Mouse (Mus musculus): ENCODE data around the gene Frmd8.

Frmd8 gene

DNA sequence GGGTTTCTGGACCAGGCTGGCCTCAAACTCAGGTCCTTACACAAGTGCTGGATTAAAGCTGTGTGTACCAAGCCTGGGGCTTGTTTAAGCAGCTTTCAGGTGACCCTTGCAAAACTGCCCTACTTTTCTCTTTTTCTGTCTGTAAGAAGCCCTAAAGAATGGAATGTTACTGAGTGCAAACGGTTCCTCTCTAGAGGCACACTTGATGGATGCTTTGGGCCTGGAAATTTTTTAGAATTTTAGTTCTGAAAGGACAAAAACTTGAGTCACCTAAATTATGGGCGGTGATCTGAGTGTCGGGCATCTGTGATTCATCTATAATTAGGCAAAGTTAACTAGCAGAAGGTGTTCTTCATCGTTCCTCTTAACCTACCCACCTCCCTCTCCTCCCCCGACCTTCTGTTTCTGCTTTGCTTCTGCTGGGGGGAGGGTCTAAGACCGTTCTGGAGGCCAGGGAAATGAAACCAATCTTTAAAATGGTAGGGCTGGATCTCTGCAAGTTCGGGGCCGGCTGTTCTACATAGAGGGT lies 70.6 kb downstream of the Frmd8 start:
- peak; percentile 94 for DNase-seq

DNA sequence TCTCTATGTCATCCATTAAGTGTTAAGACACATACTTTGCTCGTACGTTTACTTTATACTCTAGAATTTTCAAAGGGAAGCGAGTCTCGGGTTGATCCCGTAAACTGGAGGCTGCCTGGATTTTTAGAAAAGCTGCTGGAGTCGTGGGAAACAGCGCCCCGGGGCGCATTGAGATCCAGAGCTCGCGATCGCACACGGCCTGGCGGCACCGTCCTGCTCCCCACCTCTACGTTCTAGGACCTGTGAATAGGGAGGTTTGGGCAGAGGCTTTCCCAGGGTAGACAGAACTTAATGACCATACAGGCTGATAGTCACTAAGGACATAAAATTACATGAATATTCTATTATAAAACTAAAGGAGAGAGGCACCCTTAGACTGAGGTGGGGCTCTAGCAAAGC lies 71.2 kb downstream of the Frmd8 start:
- DNase-seq, result no peak

DNA sequence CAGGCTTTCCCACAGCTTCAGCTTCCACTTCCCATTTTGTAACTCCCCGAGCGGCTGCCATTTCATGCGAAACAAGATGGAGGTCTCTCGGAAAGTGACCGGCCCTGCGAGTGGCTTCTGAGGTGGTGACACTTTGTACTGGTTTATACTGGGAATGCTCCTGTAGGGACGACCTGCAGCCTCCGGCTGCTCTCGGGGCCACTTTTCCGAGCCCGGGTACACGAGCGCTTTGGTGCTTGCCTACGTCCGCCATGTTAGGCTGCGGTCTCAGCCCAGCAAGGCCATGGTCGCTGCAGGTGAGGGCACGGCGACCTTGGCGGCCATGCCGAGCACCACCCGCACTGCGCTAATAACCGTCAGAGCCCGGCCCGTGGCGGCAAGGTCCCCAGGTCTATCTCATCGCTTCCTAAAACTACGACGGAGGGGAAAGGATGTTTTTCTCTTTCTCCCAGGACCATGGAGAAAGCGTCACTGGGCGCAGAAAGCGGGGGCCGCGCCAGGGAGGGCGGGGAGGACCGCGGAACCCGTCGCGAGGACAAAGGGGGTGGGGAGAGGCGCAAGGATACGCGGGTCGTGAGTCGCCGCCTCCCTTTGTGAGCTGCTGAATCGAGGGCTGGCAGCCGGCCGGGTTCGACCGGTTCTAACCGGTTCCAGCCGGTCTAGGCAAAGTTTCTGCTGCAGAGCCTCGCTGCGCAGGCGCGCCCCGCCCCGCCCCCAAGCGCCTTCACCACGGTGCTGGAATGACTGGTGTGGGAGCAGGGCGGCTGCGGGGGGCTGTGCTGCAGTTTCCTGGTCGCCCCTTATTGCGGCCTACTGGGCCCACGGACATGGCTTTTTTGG lies 71.8 kb downstream of the Frmd8 start:
- peak; percentile 100 for DNase-seq

DNA sequence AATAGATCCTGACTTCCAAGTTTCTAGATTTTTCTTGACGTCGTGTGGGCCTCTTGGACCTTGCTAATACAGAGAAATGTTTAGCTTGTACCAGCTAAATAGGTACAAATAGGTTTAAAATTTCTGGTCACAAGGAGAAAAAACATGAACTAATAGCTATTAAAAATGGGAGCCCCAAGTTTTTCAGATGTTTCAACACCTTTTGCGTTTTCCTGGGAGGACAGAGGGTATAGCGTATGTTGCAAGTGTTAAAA lies 72.4 kb downstream of the Frmd8 start:
- no peak for DNase-seq

DNA sequence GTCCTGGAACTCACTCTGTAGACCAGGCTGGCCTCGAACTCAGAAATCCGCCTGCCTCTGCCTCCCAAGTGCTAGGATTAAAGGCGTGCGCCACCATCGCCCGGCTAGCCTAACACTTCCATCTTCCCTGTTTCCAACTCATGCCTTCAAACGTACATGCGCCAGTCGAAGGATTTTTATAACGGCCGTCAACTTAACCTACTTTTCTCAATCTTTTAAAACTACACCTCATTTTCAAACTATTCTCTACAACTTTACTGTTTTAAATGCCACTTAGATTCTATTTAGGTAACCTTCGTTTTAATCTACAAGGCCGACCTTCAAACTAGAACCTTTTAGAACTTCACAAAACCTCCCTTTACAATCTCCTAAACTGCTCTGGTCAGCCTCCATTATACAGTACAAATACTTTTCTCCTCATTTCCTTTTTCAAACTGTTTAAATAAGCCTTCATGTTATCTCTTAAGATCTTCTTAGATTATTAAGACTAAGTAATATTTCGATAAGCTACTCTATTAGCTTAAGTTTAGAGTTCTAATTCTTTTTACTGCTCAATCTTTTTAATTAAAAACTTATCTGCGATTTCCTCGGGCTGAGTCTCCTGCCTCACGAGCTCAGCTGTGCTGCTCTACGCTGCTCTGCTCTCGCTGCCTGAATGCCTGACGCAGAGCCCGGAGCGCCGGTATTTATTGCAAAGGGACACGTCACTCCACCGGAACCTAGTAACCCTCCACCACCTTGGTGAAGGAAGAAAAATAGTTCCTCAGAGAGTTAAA lies 72.9 kb downstream of the Frmd8 start:
- peak; percentile 99 for DNase-seq

DNA sequence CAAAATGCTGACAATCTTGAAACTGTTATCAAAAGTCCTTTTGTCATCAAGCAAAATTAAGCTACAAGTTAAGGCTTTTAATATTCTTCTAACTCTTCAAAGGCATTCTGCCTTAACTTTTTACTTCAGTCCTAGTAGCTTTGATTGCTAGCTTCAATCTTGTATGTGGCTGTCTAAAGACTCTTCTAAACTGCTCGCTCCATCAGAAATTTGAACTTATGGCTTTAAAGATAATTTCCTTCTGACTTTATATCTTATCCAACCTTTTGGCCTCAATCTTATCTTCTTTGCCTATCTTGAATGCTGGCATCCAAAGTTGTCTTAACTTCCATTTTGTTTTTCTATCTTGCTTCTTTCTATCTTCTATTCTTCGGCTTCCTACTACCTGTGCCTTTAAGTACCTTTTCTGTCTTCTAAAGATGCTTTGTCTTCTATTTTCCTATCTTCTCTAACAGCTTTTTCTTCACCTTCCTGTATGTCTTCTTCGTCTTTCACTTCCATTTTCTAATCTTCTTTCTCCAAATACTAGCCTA lies 73.6 kb downstream of the Frmd8 start:
- DNase-seq, result no peak

DNA sequence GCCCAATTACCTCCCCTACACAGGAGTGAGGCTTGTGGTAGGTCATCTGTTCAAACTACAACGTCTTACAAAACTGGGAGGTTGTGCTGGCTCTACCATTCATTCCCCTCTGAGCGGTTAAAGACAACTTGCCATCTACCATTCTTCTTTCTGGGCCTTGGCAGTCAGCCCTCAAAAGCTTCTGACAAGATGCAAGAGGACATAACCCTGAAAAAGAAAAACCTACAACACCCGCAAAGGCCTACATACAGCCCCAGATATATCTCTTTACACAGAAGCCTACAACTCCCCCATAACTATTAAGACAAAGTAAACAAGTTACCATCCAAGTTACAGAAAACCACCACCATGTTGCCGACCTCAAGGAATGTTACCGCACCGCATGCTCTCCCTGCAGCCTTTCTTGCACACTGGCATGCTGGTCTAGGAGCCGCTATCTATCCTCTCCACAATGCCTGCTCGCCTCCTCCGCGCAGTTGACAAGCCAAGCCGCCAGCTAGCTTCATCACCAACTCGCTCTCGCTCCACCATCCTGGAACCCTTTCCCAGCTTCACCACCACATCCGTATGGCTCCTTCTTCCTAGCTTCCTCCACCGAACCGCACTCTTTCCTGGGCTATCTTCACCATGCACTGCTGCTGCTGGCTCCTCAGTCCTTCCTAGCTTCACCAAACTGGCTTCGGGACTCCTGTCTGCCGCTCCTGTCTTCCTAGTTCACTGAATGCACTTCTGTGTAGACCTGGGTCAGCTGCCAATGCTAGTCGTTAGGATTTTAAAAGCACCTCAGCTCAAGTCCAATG lies 74.2 kb downstream of the Frmd8 start:
- peak; percentile 93 for DNase-seq

DNA sequence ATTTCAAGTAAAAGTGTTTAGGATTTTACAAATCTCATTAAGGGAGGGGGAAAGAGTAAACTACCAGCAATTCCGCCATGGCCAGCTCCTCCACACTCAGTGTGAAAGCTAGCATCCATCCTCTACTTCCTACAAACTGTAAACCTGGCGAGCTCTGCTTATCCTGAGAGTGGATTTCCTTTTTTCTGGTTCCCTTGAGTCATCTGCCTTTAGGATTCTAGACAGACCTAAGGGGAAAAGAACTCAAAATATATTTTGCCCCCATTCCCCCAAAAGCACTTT lies 74.8 kb downstream of the Frmd8 start:
- DNase-seq, result no peak
